Mouse (Mus musculus) MEL (cell line): ENCODE measurements at regions not wholly inside any gene's neighbourhood (a gene's known extent, or its start where the extent isn't known, plus 50 kb on each side); places are given as distances from the start of the nearest gene placed in this dataset.

Source experiments
- CHD2 ChIP-seq: IDR thresholded peaks from 2 replicates; pipeline ENCODE4 v1.6.1; 2011; ENCODE audit warnings: low read length, improper control_type of control experiment
- CTCF ChIP-seq, 3 experiments: IDR thresholded peaks in 2 of 3; conservative IDR thresholded peaks in 1 of 3; 2 replicates each; pipeline ENCODE4 v1.5.1; 2011 to 2012; ENCODE audit warnings: low read length in 3 of 3, low read depth in 2 of 3, mild to moderate bottlenecking in 2 of 3, improper control_type of control experiment in 1 of 3, inconsistent platforms in 1 of 3, mixed read lengths in 1 of 3, moderate library complexity in 1 of 3; ENCODE audit not compliant: control insufficient read depth in 1 of 3, insufficient read depth in 1 of 3, poor library complexity in 1 of 3, severe bottlenecking in 1 of 3
- EP300 ChIP-seq, 2 experiments: IDR thresholded peaks; 2 replicates each; pipeline ENCODE4 v1.6.1; 2011; ENCODE audit warnings: improper control_type of control experiment in 2 of 2, low read length in 2 of 2, low read depth in 1 of 2, mild to moderate bottlenecking in 1 of 2
- POLR2A ChIP-seq, 2 experiments: IDR thresholded peaks; 2 replicates each; pipeline ENCODE4 v1.6.1; 2011 to 2012; ENCODE audit warnings: low read length in 2 of 2, mild to moderate bottlenecking in 2 of 2, control low read depth in 1 of 2, improper control_type of control experiment in 1 of 2, low read depth in 1 of 2, moderate library complexity in 1 of 2; ENCODE audit not compliant: control insufficient read depth in 1 of 2, insufficient read depth in 1 of 2, poor library complexity in 1 of 2
- POLR2AphosphoS2 ChIP-seq: IDR thresholded peaks from 2 replicates; pipeline ENCODE4 v1.6.1; 2011; ENCODE audit warnings: low read length, improper control_type of control experiment
- RCOR1 ChIP-seq: IDR thresholded peaks from 2 replicates; pipeline ENCODE4 v1.6.1; 2012; ENCODE audit warnings: low read depth, mild to moderate bottlenecking, inconsistent platforms, low read length, improper control_type of control experiment
- TAL1 ChIP-seq: IDR thresholded peaks from 2 replicates; pipeline ENCODE4 v1.6.1; 2012; ENCODE audit warnings: mild to moderate bottlenecking, inconsistent platforms, low read length, moderate library complexity, mixed read lengths
- TBP ChIP-seq: IDR thresholded peaks from 2 replicates; pipeline ENCODE4 v1.8.0; 2011; ENCODE audit warnings: low read depth, low read length, improper control_type of control experiment
- USF1 ChIP-seq: IDR thresholded peaks from 2 replicates; pipeline ENCODE4 v1.6.1; 2014; ENCODE audit warnings: low read depth, mild to moderate bottlenecking, inconsistent platforms, low read length, improper control_type of control experiment, moderate library complexity

DNA sequence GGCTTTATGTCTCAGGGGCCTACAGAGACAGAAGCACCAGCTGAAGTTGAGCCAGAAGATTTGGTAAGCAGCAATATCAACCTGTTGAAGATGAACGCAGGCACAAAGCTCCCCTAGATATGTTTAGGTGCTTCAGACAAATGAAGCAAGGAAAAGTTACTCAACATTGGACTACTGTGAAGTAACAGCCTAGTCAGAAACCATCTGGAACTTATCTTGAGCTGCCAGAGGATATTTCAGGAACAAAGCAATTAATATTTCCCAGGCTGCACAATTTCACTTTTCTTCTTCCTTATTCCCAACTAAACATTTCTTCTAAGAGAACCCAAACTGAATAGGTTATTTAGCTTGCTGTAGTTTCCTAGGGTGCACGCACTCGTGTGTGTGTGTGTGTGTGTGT is 125.1 kb downstream of the Scg2 start:
- TF ChIP-seq CHD2 (no peak), POLR2AphosphoS2 (no peak), POLR2A (IDR thresholded peaks at IDR 0.05; ENCODE audit: control insufficient read depth in 1 of 2, insufficient read depth in 1 of 2, low read depth in 1 of 2, low read length in 2 of 2, poor library complexity in 1 of 2) (no peak), USF1 (no peak), EP300 (IDR thresholded peaks at IDR 0.05; ENCODE audit: low read depth in 1 of 2, low read length in 2 of 2) (no peak), TBP (no peak), TAL1 (no peak), CTCF (IDR thresholded peaks at IDR 0.05 in 2 of 3, conservative IDR thresholded peaks at IDR 0.05 in 1 of 3; ENCODE audit: control insufficient read depth in 1 of 3, insufficient read depth in 1 of 3, low read depth in 2 of 3, low read length in 3 of 3, poor library complexity in 1 of 3, severe bottlenecking in 1 of 3) (no peak), RCOR1 (no peak)
